Mouse (Mus musculus): Measurements from ENCODE around the gene Mrpl41.
A peak's percentile ranks its signal among the peaks of the same experiment; 100 is the strongest.

Gene Mrpl41

DNA sequence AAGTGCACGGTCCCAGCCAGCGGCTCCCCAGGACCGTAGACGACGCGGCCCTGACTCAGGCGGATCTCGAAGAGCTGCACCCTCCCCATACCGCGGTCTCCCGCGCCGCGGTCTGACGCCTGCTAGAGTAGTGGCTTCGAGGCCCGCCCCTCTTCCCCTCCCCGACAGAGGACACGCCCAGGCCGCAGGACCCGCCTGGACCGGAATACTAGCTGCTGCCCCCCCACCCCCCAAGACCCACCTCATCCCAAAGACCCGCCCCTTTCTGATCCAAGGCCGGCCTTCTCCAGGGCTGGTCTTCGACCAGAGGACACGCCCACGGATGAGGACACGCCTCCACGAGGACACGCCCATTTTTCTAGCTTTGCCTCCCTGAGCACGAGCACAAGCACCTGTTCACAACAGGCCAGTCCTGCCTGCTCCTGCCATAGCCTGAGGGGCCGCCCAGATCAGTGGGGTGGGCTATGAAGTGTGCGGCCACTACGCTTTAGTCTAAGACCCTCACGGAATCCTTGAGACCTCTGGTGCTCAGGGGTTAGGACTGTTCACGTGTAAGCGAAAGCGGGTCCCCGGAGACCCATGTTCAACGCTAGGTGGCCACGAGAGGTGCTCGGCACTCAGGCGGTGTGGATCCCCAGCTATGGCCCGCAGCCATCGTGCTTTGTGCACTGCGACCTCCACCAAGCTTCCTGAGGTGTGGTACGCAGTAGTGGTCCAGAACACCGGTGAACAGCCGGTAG lies 39.7 kb downstream of the Mrpl41 start, which contains the start of gene Arrdc1:
Gene Arrdc1 (minus strand): TSS at position 196 of the 740 bp plus-strand sequence.
- peak; percentile 95 for DNase-seq (ENCODE audit: low spot score)

DNA sequence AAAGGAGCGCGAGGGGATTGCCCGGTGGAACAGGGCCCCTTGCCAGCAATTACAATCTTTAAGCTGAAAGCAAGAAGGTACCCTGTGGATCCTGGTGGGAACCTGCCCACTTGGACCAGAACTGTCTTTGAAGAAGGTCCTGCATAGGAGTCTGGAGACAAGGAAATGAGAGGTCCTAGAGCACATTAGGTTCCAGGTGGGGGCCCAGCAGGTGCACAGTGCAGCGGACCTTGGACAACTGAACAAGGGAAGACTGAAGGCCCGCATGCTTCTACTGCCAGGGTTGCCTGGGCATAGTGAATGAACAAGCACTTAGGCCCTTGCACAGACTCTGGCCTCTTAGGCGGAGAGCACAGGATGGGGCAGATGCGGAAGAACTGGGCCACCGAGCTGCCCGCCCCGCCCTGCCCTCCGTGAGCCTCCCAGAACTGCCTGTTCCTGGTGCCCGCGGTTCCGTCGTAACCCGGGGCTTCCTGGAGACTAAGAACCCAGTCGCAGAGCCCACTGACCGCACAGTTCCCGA lies 40.4 kb downstream of the Mrpl41 start:
- no peak for DNase-seq (ENCODE audit: low spot score)

DNA sequence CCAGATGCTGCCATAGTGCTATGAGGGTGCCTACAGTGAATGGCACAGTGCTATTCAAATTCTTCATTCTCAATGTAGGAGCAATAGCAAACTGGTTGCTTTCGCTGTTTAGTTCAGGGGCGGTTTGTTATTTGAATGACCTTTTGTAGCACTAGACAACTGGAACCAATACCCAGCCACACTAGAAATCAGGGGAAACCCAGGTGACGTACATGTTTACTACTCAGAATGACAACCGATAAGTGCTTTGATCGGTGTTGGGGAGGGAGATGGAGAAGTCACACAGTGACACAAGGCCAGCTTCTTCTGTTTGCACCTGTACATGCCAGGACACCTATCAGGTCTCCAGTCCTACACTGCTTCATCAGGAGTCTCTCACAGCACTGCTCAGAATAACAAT lies 45.3 kb downstream of the Mrpl41 start:
- DNase-seq (ENCODE audit: low spot score), result peak; percentile 12

DNA sequence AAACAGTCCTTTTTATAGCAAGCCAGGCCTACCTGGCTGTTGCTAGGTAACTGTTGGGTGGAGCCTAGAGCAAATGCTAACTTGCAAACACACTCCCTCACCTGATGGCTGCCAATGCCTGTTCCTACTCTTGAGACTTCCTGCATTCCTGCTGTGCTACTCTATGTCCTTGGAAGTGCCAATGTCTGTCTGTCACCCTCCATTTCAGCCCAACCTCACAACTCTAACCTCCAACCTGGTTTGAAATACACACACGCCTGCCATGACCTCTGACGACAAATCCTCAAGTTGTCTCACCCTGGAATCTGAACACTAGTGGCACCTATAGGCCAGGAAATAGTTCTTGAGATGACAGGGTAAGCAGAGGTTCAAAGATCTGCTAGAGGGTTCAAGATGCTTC lies 45.8 kb downstream of the Mrpl41 start:
- no peak for DNase-seq (ENCODE audit: low spot score)

DNA sequence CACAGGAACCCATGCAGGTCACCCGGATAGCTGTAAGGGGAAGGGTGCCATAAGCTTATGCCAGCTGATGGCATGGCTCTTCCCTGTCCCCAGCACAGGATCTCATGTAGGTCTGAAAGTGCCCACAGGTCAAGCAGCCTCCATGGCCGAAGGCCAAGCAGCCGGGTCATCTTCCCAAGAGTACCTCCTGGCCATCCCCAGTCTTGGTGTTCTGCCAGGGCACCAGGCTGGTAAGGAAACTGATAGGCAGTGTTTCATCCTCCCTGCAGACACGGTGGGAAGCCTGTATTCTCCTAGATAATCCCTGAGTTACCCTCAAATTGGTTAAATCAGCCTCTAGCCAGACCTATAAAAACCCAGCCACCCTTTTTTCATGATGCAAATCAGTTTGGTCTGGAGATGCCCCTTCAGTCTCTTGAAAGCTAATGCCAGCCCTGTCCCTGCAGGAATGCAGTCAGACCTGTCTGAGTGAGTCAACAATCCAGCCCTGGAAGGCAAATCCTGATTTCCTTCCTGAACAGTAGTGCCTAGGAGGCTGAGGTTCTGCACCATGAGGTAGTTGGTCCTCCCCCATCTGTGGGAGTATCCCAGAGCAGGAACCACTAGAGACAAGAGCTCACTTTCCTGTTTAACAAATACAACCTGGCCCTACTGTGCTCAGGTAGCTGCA lies 47.0 kb downstream of the Mrpl41 start:
- no peak for DNase-seq (ENCODE audit: low spot score)

DNA sequence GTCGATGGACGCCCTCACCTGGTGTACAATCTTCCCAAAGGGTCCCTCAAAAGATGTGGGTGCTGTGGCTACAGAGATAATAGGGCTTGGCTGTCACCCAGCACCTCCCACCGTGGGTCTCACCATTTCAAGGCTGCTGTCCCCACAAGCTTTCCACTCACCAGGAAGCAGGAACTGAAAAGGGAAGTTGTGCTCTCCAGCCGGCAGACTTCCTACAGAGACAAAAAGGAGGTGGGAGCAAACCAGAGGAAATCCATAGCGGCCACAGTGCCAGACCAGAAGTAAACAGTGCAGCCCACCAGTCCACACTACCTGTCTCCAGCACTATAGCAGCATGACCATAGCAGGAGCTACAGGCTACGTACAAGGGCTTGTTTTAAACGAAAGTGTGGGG lies 47.9 kb downstream of the Mrpl41 start:
- DNase-seq (ENCODE audit: low spot score), result no peak

DNA sequence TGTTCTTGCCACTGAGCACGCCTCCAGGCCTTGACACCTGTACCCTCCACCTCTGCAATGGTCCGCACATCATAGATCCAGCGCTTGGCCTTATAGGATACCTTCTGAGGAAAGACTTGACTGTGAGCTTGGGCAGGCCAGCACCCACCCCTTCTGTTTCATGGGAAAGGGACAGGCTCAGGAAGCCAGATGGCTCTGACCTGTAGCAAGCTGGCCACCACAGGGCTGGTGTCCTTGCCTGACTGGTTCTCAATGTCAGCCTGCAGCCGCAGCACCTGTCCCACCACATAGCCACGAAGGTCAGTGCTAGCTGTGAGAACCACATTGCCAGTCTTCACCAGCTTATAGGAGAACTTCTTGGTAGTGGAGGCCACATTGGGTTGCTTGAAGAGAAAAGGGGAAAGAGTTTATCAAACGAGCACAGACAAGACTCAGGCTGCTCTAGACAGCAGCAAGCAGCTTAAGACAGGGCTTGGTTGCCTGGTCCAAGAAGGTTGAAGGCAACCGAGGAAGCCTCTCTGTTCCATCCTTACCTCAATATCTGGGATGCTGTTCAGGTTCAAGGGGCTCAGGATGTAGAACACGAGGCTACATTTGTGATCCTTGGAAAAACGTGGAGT lies 48.4 kb downstream of the Mrpl41 start:
- DNase-seq (ENCODE audit: low spot score), result no peak

DNA sequence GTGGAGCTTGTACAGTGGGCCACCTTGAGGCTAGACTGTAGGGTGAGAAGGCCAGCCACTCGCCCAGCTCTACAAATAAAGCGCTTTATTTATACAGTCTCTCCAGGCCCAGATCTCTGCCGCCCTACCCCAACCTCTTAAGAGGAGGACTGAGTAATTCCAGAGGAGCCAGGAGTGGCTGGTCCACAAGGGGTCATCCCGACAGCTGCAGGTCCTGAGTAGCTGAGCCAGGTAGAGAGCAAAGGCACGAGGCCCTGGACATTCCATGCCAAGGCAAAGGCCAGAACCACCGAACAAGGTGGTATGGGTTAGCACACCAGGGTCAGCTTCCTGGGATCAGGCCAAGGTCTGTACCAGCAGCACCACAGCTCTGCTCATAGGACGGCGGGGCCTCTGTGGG lies 49.6 kb downstream of the Mrpl41 start:
- no peak for DNase-seq (ENCODE audit: low spot score)
